Mouse (Mus musculus) granulocyte monocyte progenitor cell, adult 5-6 weeks (primary cell): Measurements from ENCODE around the gene Mthfd1l. TPM values are rescaled to one million over a fixed set of nuclear protein-coding genes. Genes with fewer than 3 reads are reported as not detected.

Source experiments
- ATAC-seq: replicated peaks from 2 replicates; pipeline ENCODE4 v1.8.0; 2016; ENCODE audit warnings: mild to moderate bottlenecking, moderate TSS enrichment, inconsistent platforms; ENCODE audit not compliant: poor library complexity, severe bottlenecking
- total RNA-seq, 2 experiments: library from RNA; stranded (forward) in 1 of 2; stranded (reverse) in 1 of 2; fragments of 200-712, 200-1000 nt in 1 of 2; fragments of >200 nt in 1 of 2; fragmentation: Nextera tagmentation in 1 of 2; gene quantifications; 2 replicates each; pipeline ENCODE4 v1.2.3; 2014 to 2017

The Mthfd1l gene
- total RNA-seq, 2 experiments from 2014 or later: 50.0 to 111 TPM

- no peak for ATAC-seq
Observed at GRCm38 (mm10) chr10:3975898-3976622, 3.1 kb downstream of the Mthfd1l start.

GRCm38 (mm10) chr10:3976623-3977010, 3.7 kb downstream of the Mthfd1l start:
- ATAC-seq: no peak

GRCm38 (mm10) chr10:3978326-3978725, 5.4 kb downstream of the Mthfd1l start:
- no peak for ATAC-seq

GRCm38 (mm10) chr10:3978792-3979488, 6.0 kb downstream of the Mthfd1l start:
- no peak for ATAC-seq

GRCm38 (mm10) chr10:3980231-3980630, 7.3 kb downstream of the Mthfd1l start:
- no peak for ATAC-seq

GRCm38 (mm10) chr10:3990295-3990883, 17.5 kb downstream of the Mthfd1l start:
- no peak for ATAC-seq

- ATAC-seq: no peak
Observed at GRCm38 (mm10) chr10:3993365-3994102, 20.6 kb downstream of the Mthfd1l start.

DNA sequence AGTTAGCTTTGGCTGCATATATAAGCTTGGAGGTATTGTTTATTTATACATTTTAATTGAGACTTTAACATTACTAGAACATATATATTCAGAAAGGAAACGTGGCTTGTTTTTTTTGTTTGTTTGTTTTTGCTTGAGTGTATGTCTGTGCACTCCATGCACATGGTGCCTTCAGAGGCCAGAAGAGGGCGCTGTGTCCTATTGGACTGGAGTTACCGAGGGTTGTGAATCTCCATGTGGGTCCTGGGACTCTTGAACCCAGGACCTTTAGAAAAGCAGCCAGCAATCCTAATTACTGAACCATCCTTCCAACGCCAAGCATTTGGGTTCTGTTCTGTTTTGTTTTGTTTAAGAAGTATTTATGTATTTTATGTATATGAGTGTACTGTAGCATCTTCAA, 22.4 kb downstream of the Mthfd1l start:
- peak; percentile 46; the same call in 1 of the 2 replicates for ATAC-seq

- ATAC-seq: peak; percentile 77
Observed at GRCm38 (mm10) chr10:3996170-3996876, 23.4 kb downstream of the Mthfd1l start.

DNA sequence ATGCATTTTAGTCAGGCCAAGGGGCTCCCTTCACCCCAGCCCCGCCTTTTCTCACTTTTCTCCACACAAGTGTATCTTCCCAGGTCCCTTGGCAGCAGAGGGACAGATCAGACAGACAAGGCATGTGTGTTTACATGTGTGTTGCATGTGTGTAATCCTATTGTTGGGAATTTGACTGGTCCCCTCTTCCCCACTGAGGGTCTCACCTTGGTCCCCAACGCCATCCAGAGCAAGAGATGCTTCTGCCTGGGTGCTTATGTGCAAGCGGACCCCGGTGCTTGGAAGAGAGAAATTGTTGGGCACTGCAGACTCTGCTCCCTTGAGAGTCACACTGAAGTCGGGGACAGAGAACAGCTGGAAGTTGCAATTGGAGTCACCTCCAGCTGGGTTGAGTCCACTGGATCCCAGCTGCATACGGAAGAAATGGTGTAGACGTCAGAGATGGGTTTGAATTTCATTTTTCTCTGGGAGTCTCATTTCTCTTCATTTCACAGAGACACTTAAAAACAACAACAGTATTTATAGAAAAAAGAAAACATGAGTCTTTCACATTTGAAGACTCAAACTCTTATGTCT, 25.0 kb downstream of the Mthfd1l start:
- ATAC-seq: no peak

- no peak for ATAC-seq
Observed at GRCm38 (mm10) chr10:4002711-4003110, 29.8 kb downstream of the Mthfd1l start.

GRCm38 (mm10) chr10:4005191-4005590, 32.3 kb downstream of the Mthfd1l start:
- no peak for ATAC-seq

- no peak for ATAC-seq
Observed at GRCm38 (mm10) chr10:4006296-4007015, 33.5 kb downstream of the Mthfd1l start.

DNA sequence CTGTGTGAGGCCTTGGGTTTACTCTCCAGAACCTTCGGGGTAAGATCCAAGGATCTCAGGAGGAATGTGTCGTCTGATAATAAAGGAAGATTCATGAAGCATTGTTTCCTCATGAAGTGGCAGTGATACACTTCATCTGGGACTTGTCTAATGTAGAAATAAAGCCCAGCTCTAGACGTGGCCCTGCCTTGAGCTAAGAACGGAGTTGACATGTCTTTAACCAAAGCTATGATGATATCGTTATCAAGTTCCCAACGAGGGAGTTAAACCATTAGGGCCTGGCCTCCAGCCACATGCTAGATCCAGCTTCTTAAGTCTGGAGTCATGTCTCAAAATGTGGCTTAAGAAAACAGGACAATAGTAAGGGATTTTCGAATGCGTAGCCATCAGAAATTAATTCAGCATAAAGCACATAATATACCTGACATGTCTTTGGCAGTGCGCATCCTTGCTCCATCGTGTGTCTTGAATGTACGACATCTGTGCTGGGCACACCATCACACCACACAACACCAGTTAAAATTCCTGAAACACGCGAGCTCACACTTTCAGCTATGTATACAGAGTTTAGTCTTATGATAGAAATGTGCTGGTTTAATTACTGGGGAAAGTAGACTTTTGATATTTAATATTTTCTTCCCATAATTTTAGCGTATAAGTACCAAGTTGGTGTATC, 49.8 kb downstream of the Mthfd1l start:
- ATAC-seq: no peak

DNA sequence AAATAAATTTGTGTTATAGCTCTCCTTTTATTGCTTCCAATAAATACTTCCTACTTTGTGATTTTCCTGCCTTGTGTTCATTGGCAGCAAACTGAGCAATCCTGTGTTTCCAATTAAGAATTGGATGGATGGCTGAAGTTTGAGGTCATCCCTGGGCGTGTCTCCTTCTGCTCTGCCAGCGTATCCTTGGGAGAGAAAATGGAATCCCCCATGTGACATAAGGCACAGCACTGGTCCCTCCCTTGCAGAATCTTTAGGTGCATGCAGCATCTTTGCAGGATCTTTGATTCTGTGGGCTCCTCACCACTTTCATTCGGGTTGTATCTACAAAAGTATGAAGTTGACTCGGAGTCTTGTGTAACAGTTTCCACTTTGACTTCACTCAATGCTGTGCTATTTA, 53.7 kb downstream of the Mthfd1l start:
- ATAC-seq: no peak

- no peak for ATAC-seq
Observed at GRCm38 (mm10) chr10:4027466-4027865, 54.5 kb downstream of the Mthfd1l start.

GRCm38 (mm10) chr10:4028851-4029442, 56.0 kb downstream of the Mthfd1l start:
- ATAC-seq: no peak

GRCm38 (mm10) chr10:4033761-4034160, 60.8 kb downstream of the Mthfd1l start:
- ATAC-seq: no peak
